Mouse (Mus musculus) heart, adult 2 months (tissue): ENCODE measurements around the gene Lingo2. TPM values are rescaled to one million over a fixed set of nuclear protein-coding genes. Genes with fewer than 3 reads are reported as not detected.

ENCODE experiments used
- microRNA-seq, 2 experiments: library from miRNA; unstranded; fragments of <30 nt; microRNA quantifications; one replicate each; pipeline ENCODE4 v1.2.0; 2021
- polyA plus RNA-seq: library from polyadenylated mRNA; depleted of rRNA; stranded (reverse); fragments of >200 nt; gene quantifications from 2 replicates; pipeline ENCODE4 v1.2.3, GENCODE M21; 2012
- total RNA-seq, 2 experiments: library from RNA; stranded (reverse); gene quantifications; 2 replicates each; pipeline ENCODE4 v1.2.3; 2021

Lingo2 gene
- total and polyA plus RNA-seq, 3 experiments: not detected

Small RNAs within 50 kb of the gene (microRNA-seq; reads per million reads assigned to microRNA genes)
- gene Mir873a (0 reads per million in 2 experiments), gene Mir873b (0 reads per million in 2 experiments), gene Mir876 (0 reads per million in 2 experiments)
